Mouse (Mus musculus) hindbrain, embryonic 11.5 days (tissue): ENCODE results near the gene Timeless. TPM values are rescaled to one million over a fixed set of nuclear protein-coding genes. Genes with fewer than 3 reads are reported as not detected.
A peak's percentile ranks its signal among the peaks of the same experiment; 100 is the strongest.
"Not testable (repeated sequence)": the region's sequence is repeated elsewhere in the genome, so short reads cannot be mapped to it uniquely, and the experiment has no call there.

Experiments used
- ATAC-seq: fragments of 200-750 bp; cut with Nextera tagmentation; 2 replicates; pipeline ENCODE4 v1.8.0; 2017; ENCODE audit warnings: mild to moderate bottlenecking, moderate TSS enrichment, moderate library complexity; ENCODE audit not compliant: low FRiP score
- DNase-seq: peaks from one replicate; pipeline ENCODE4 v3.0.0-alpha.2; 2015; ENCODE audit warnings: low spot score
- H3K27ac ChIP-seq: fragments of 300-500 bp; sonication (generic); 2 replicates; pipeline ENCODE4 v1.5.1; 2014; ENCODE audit warnings: mild to moderate bottlenecking, low read depth, low read length
- H3K27me3 ChIP-seq: fragments of 300-500 bp; sonication (generic); 2 replicates; pipeline ENCODE4 v1.6.1; 2014; ENCODE audit warnings: mild to moderate bottlenecking, low read length, moderate library complexity, mixed read lengths; ENCODE audit not compliant: control insufficient read depth, insufficient read depth
- H3K36me3 ChIP-seq: fragments of 300-500 bp; sonication (generic); 2 replicates; pipeline ENCODE4 v1.6.1; 2014; ENCODE audit warnings: mild to moderate bottlenecking, low read length, moderate library complexity, mixed read lengths; ENCODE audit not compliant: control insufficient read depth, insufficient read depth
- H3K4me1 ChIP-seq: fragments of 300-500 bp; sonication (generic); replicated peaks from 2 replicates; pipeline ENCODE4 v1.6.1; 2014; ENCODE audit warnings: low read length, mixed read lengths; ENCODE audit not compliant: control insufficient read depth, insufficient read depth
- H3K4me2 ChIP-seq: fragments of 300-500 bp; sonication (generic); replicated peaks from 2 replicates; pipeline ENCODE4 v1.6.1; 2014; ENCODE audit warnings: mild to moderate bottlenecking, low read depth, low read length
- H3K4me3 ChIP-seq: fragments of 300-500 bp; sonication (generic); 2 replicates; pipeline ENCODE4 v1.5.1; 2014; ENCODE audit warnings: low read depth, low read length
- H3K9ac ChIP-seq: fragments of 300-500 bp; sonication (generic); 2 replicates; pipeline ENCODE4 v1.6.1; 2014; ENCODE audit warnings: low read depth, low read length
- H3K9me3 ChIP-seq: fragments of 300-500 bp; sonication (generic); 2 replicates; pipeline ENCODE4 v1.6.1; 2016; ENCODE audit warnings: low read length; ENCODE audit not compliant: control insufficient read depth
- WGBS: fragments of 180-500 bp; shearing (Covaris S2); extraction: QIAGEN DNeasy Blood & Tissue Kit; methylation state at CpG from one replicate; pipeline ENCODE4 v1.1.7; 2014; 5-methylcytosine and 5-hydroxymethylcytosine counted together
- polyA plus RNA-seq: library from polyadenylated mRNA; unstranded; fragments of >200 nt; fragmentation: Nextera tagmentation; extraction: Ambion mirVana; gene quantifications from 2 replicates; pipeline ENCODE4 v1.2.1, GENCODE M21; 2014

The Timeless gene
- 43.1 and 43.8 TPM in 2 replicates for polyA plus RNA-seq

GRCm38 (mm10) chr10:128231697-128232419 lies at the start of gene Timeless:
Gene Timeless, plus strand, starts transcription at chr10:128232065.
- under 1% methylated on average over 44 of the region's 58 CpGs for WGBS
- Histone ChIP-seq H3K4me3 (peak within 1 kb of the TSS; percentile 68), H3K4me1 (no peaks in the 10 kb centered on the region), H3K4me2 (peak within 1 kb of the TSS; percentile 65), H3K27me3 (no peaks in the 10 kb centered on the region), H3K36me3 (no peaks in the 10 kb centered on the region), H3K9me3 (no peaks in the 10 kb centered on the region), H3K27ac (peak within 1 kb of the TSS; percentile 86), H3K9ac (peak within 1 kb of the TSS; percentile 91)
- ATAC-seq (peak; percentile 94), DNase-seq (peak; percentile 91)

GRCm38 (mm10) chr10:128184296-128184695 lies 47.6 kb upstream of the Timeless start:
- Histone ChIP-seq H3K9me3 (no peaks in the 10 kb centered on the region), H3K27ac (no peak overlapping the region), H3K36me3 (no peaks in the 10 kb centered on the region), H3K27me3 (no peaks in the 10 kb centered on the region), H3K4me1 (no peaks in the 10 kb centered on the region), H3K9ac (no peak overlapping the region), H3K4me2 (no peak overlapping the region), H3K4me3 (no peak overlapping the region)
- ATAC-seq (no peak), DNase-seq (no peak)
- 95% methylated on average over 2 of the region's 2 CpGs for WGBS

- Histone ChIP-seq H3K36me3 (no peaks in the 10 kb centered on the region), H3K4me1 (no peaks in the 10 kb centered on the region), H3K4me3 (no peak overlapping the region), H3K27me3 (no peaks in the 10 kb centered on the region), H3K4me2 (no peak overlapping the region), H3K9ac (no peak overlapping the region), H3K27ac (no peak overlapping the region), H3K9me3 (no peaks in the 10 kb centered on the region)
- ATAC-seq (peak; percentile 22; the same call in 1 of the 2 replicates), DNase-seq (no peak)
- WGBS, result 81% methylated on average over 6 of the region's 6 CpGs
Measured at GRCm38 (mm10) chr10:128185277-128185940, 46.5 kb upstream of the Timeless start.

- Histone ChIP-seq H3K27me3 (no peaks in the 10 kb centered on the region), H3K4me1 (no peaks in the 10 kb centered on the region), H3K4me3 (no peak overlapping the region), H3K4me2 (no peak overlapping the region), H3K9me3 (no peaks in the 10 kb centered on the region), H3K27ac (no peak overlapping the region), H3K36me3 (no peaks in the 10 kb centered on the region), H3K9ac (no peak overlapping the region)
- WGBS, result 54% methylated on average over 2 of the region's 2 CpGs
- ATAC-seq, result peak; percentile 45; the same call in 1 of the 2 replicates
- DNase-seq, result peak; percentile 91
Measured at GRCm38 (mm10) chr10:128185959-128186358, 45.9 kb upstream of the Timeless start.

GRCm38 (mm10) chr10:128187181-128187605 lies 44.7 kb upstream of the Timeless start:
- Histone ChIP-seq H3K9me3 (no peaks in the 10 kb centered on the region), H3K4me3 (no peak overlapping the region), H3K4me1 (no peaks in the 10 kb centered on the region), H3K27ac (no peak overlapping the region), H3K9ac (no peak overlapping the region), H3K4me2 (no peak overlapping the region), H3K27me3 (no peaks in the 10 kb centered on the region), H3K36me3 (no peaks in the 10 kb centered on the region)
- ATAC-seq, result no peak
- 69% methylated on average over 5 of the region's 5 CpGs for WGBS
- DNase-seq, result no peak

GRCm38 (mm10) chr10:128188242-128188877 lies 43.5 kb upstream of the Timeless start:
- ATAC-seq, result no peak
- H3K36me3 ChIP-seq, result no peaks in the 10 kb centered on the region
- H3K4me2 ChIP-seq, result no peak overlapping the region
- no peak overlapping the region for H3K9ac ChIP-seq
- DNase-seq, result peak; percentile 84
- H3K4me1 ChIP-seq, result no peaks in the 10 kb centered on the region
- no peak overlapping the region for H3K4me3 ChIP-seq
- H3K27me3 ChIP-seq, result no peaks in the 10 kb centered on the region
- 45% methylated on average over 2 of the region's 2 CpGs for WGBS
- H3K27ac ChIP-seq, result no peak overlapping the region
- H3K9me3 ChIP-seq, result no peaks in the 10 kb centered on the region

GRCm38 (mm10) chr10:128191472-128191871 lies 40.4 kb upstream of the Timeless start:
- H3K27ac ChIP-seq, result no peak overlapping the region
- no peak for DNase-seq
- WGBS, result 90% methylated on average over 2 of the region's 2 CpGs
- H3K4me1 ChIP-seq, result no peaks in the 10 kb centered on the region; the same call in 1 of the 2 replicates
- no peak overlapping the region for H3K9ac ChIP-seq
- no peak for ATAC-seq
- H3K4me2 ChIP-seq, result no peak overlapping the region
- no peak overlapping the region for H3K4me3 ChIP-seq
- peaks cover 17% of the 10 kb centered on the region for H3K27me3 ChIP-seq
- H3K9me3 ChIP-seq, result no peaks in the 10 kb centered on the region
- H3K36me3 ChIP-seq, result no peaks in the 10 kb centered on the region

- 91% methylated on average over 3 of the region's 3 CpGs for WGBS
- not testable (repeated sequence) for H3K9me3 ChIP-seq, H3K36me3 ChIP-seq, H3K27ac ChIP-seq, ATAC-seq, DNase-seq, H3K9ac ChIP-seq, H3K4me2 ChIP-seq, H3K4me3 ChIP-seq, H3K4me1 ChIP-seq
- H3K27me3 ChIP-seq, result peaks cover 17% of the 10 kb centered on the region
Measured at GRCm38 (mm10) chr10:128192030-128192766, 39.7 kb upstream of the Timeless start.
